Mouse (Mus musculus) mesoderm, embryonic 11.5 days (tissue): ENCODE results near the gene Irs2.

ENCODE experiments used
- DNase-seq: peaks from one replicate; pipeline ENCODE4 v3.0.0-alpha.2; 2012; ENCODE audit warnings: low read depth, low spot score

Irs2 gene

GRCm38 (mm10) chr8:10986638-10987037, 21.6 kb downstream of the Irs2 start:
- DNase-seq = no peak

- no peak for DNase-seq
These were observed 23.2 kb downstream of the Irs2 start for GRCm38 (mm10) chr8:10985064-10985463.

GRCm38 (mm10) chr8:10980876-10981275, 27.4 kb downstream of the Irs2 start:
- DNase-seq = no peak

GRCm38 (mm10) chr8:10979916-10980315, 28.3 kb downstream of the Irs2 start:
- DNase-seq = no peak

- no peak for DNase-seq
These were observed 29.0 kb downstream of the Irs2 start for GRCm38 (mm10) chr8:10979196-10979794.

- DNase-seq = no peak
These were observed 29.9 kb downstream of the Irs2 start for GRCm38 (mm10) chr8:10978377-10978776.

GRCm38 (mm10) chr8:10977742-10978376, 30.4 kb downstream of the Irs2 start:
- no peak for DNase-seq

GRCm38 (mm10) chr8:10974659-10975058, 33.6 kb downstream of the Irs2 start:
- DNase-seq = no peak

- DNase-seq = no peak
These were observed 34.1 kb downstream of the Irs2 start for GRCm38 (mm10) chr8:10974126-10974525.

- DNase-seq = no peak
These were observed 35.3 kb downstream of the Irs2 start for GRCm38 (mm10) chr8:10972851-10973452.

- no peak for DNase-seq
These were observed 36.3 kb downstream of the Irs2 start for GRCm38 (mm10) chr8:10971984-10972383.

GRCm38 (mm10) chr8:10971509-10971908, 36.7 kb downstream of the Irs2 start:
- no peak for DNase-seq

GRCm38 (mm10) chr8:10970496-10971456, 37.5 kb downstream of the Irs2 start:
- no peak for DNase-seq

GRCm38 (mm10) chr8:10968687-10969086, 39.6 kb downstream of the Irs2 start:
- no peak for DNase-seq

- DNase-seq = no peak
These were observed 42.7 kb downstream of the Irs2 start for GRCm38 (mm10) chr8:10965401-10966117.

- DNase-seq = no peak
These were observed 43.7 kb downstream of the Irs2 start for GRCm38 (mm10) chr8:10964511-10965099.

- peak; percentile 92 for DNase-seq
These were observed 46.3 kb downstream of the Irs2 start for GRCm38 (mm10) chr8:10961989-10962388.

GRCm38 (mm10) chr8:10960277-10960819, 47.9 kb downstream of the Irs2 start:
- DNase-seq = no peak

GRCm38 (mm10) chr8:10957292-10957955, 50.8 kb downstream of the Irs2 start:
- DNase-seq = no peak
